Mouse (Mus musculus) limb, embryonic 11.5 days (tissue): ENCODE measurements around the gene Pde4d. TPM values are rescaled to one million over a fixed set of nuclear protein-coding genes. Genes with fewer than 3 reads are reported as not detected.

ENCODE experiments used
- ATAC-seq: fragments of 200-750 bp; cut with Nextera tagmentation; 2 replicates; pipeline ENCODE4 v1.8.0; 2017; ENCODE audit warnings: low read depth; ENCODE audit not compliant: insufficient number of reproducible peaks, low FRiP score, low TSS enrichment
- DNase-seq: peaks from one replicate; pipeline ENCODE4 v3.0.0-alpha.2; 2015; ENCODE audit warnings: low spot score
- H3K27ac ChIP-seq: fragments of 300-500 bp; sonication (generic); replicated peaks from 2 replicates; pipeline ENCODE4 v1.5.1; 2014; ENCODE audit warnings: low read depth, mild to moderate bottlenecking, low read length
- H3K27me3 ChIP-seq: fragments of 300-500 bp; sonication (generic); 2 replicates; pipeline ENCODE4 v1.6.1; 2014; ENCODE audit warnings: mild to moderate bottlenecking, low read length, mixed read lengths; ENCODE audit not compliant: control insufficient read depth, insufficient read depth
- H3K36me3 ChIP-seq: fragments of 300-500 bp; sonication (generic); 2 replicates; pipeline ENCODE4 v1.6.1; 2014; ENCODE audit warnings: mild to moderate bottlenecking, low read length, moderate library complexity, mixed read lengths; ENCODE audit not compliant: control insufficient read depth, insufficient read depth
- H3K4me1 ChIP-seq: fragments of 300-500 bp; sonication (generic); 2 replicates; pipeline ENCODE4 v1.6.1; 2014; ENCODE audit warnings: low read length, mixed read lengths; ENCODE audit not compliant: control insufficient read depth, insufficient read depth
- H3K4me2 ChIP-seq: fragments of 300-500 bp; sonication (generic); 2 replicates; pipeline ENCODE4 v1.6.1; 2014; ENCODE audit warnings: low read depth, mild to moderate bottlenecking, moderate library complexity; ENCODE audit not compliant: severe bottlenecking
- H3K4me3 ChIP-seq: fragments of 300-500 bp; sonication (generic); 2 replicates; pipeline ENCODE4 v1.5.1; 2014; ENCODE audit warnings: low read depth, low read length
- H3K9ac ChIP-seq: fragments of 300-500 bp; sonication (generic); 2 replicates; pipeline ENCODE4 v1.6.1; 2014; ENCODE audit warnings: mild to moderate bottlenecking, low read length
- H3K9me3 ChIP-seq: fragments of 300-500 bp; sonication (generic); 2 replicates; pipeline ENCODE4 v1.6.1; 2016; ENCODE audit warnings: low read length; ENCODE audit not compliant: control insufficient read depth
- WGBS: fragments of 180-500 bp; shearing (Covaris S2); extraction: QIAGEN DNeasy Blood & Tissue Kit; methylation state at CpG from one replicate; pipeline ENCODE4 v1.1.7; 2014; 5-methylcytosine and 5-hydroxymethylcytosine counted together
- polyA plus RNA-seq: library from polyadenylated mRNA; unstranded; fragments of >200 nt; fragmentation: Nextera tagmentation; extraction: Ambion mirVana; gene quantifications from 2 replicates; pipeline ENCODE4 v1.2.1, GENCODE M21; 2014

Gene Pde4d
- polyA plus RNA-seq, 1 experiment from 2014 or later: 13.3 TPM

DNA sequence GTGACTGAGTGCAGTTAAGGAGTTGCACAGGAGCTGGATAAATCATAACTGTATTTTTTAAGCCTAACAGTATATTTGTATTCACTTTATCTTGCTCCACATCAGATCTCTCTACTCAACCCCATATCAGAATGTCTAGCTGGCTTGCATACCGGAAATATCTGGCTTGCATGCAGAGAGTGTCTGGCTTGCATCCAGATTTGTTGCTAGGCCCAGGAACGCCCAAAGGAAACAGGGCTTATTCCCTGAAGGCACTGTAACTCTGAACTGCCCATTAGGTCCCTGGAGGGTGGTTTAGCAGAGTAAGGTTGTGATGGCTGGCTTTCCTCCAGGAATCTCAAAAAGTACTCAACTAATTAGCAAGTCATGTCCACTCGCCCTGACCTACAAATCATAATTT, 464.9 kb downstream of the Pde4d start:
- WGBS: 85% methylated on average over 3 of the region's 3 CpGs
- Histone ChIP-seq H3K36me3 (no peaks in the 10 kb centered on the region), H3K4me3 (no peak overlapping the region), H3K9me3 (no peaks in the 10 kb centered on the region), H3K27me3 (no peaks in the 10 kb centered on the region), H3K9ac (no peak overlapping the region), H3K27ac (no peak overlapping the region), H3K4me2 (no peak overlapping the region), H3K4me1 (no peaks in the 10 kb centered on the region)
- ATAC-seq (no peak), DNase-seq (no peak)

GRCm38 (mm10) chr13:108921146-108921545, 471.4 kb downstream of the Pde4d start:
- Histone ChIP-seq H3K9me3 (no peaks in the 10 kb centered on the region), H3K4me2 (no peak overlapping the region), H3K4me1 (no peaks in the 10 kb centered on the region), H3K27ac (no peak overlapping the region), H3K4me3 (no peak overlapping the region), H3K9ac (no peak overlapping the region), H3K36me3 (no peaks in the 10 kb centered on the region), H3K27me3 (no peaks in the 10 kb centered on the region)
- 75% methylated on average over 4 of the region's 4 CpGs for WGBS
- DNase-seq (no peak), ATAC-seq (no peak)

GRCm38 (mm10) chr13:108934854-108935253, 485.1 kb downstream of the Pde4d start:
- WGBS: 90% methylated on average over 3 of the region's 3 CpGs
- ATAC-seq (no peak), DNase-seq (no peak)

GRCm38 (mm10) chr13:108937272-108937671, 487.5 kb downstream of the Pde4d start:
- H3K36me3 ChIP-seq: no peaks in the 10 kb centered on the region
- no peaks in the 10 kb centered on the region for H3K27me3 ChIP-seq
- H3K27ac ChIP-seq: no peak overlapping the region
- DNase-seq (no peak), ATAC-seq (no peak)
- H3K9ac ChIP-seq: no peak overlapping the region
- no peaks in the 10 kb centered on the region for H3K4me1 ChIP-seq
- 74% methylated on average over 2 of the region's 2 CpGs for WGBS
- H3K4me3 ChIP-seq: no peak overlapping the region
- H3K4me2 ChIP-seq: no peak overlapping the region
- H3K9me3 ChIP-seq: peaks cover 3% of the 10 kb centered on the region; the same call in 1 of the 2 replicates

More at GRCm38 (mm10) chr13:108934854-108935253, 485.1 kb downstream of the Pde4d start:
- H3K36me3 ChIP-seq: no peaks in the 10 kb centered on the region
- H3K4me1 ChIP-seq: no peaks in the 10 kb centered on the region
- no peak overlapping the region for H3K4me3 ChIP-seq
- no peaks in the 10 kb centered on the region for H3K9me3 ChIP-seq
- H3K27me3 ChIP-seq: no peaks in the 10 kb centered on the region
- no peak overlapping the region for H3K4me2 ChIP-seq
- H3K9ac ChIP-seq: no peak overlapping the region
- no peak overlapping the region for H3K27ac ChIP-seq

DNA sequence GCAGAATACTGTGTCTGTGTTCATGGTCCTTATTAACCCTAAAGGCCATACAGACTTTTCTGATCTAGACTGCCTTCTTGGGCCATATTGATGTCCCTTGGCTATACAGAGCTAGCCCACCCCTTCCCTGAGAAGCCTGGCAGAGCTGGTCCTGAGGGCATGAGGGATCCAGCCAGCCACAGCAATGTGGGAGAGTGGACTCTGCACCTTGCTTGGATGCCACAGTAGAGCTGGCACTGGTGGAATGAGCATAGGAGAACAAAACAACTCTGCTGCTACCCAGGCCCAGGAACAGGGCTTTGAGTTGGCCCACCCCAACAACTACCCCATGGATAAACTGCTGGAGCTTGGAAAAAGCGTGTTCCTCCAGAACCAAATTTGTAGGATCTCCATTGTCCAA, 503.2 kb downstream of the Pde4d start:
- Histone ChIP-seq H3K4me1 (no peaks in the 10 kb centered on the region), H3K4me2 (no peak overlapping the region), H3K9me3 (no peaks in the 10 kb centered on the region), H3K9ac (no peak overlapping the region), H3K36me3 (no peaks in the 10 kb centered on the region), H3K27ac (no peak overlapping the region), H3K27me3 (no peaks in the 10 kb centered on the region), H3K4me3 (no peak overlapping the region)
- WGBS: 96% methylated on average over 1 of the region's 1 CpGs
- DNase-seq (no peak), ATAC-seq (no peak; the same call in 1 of the 2 replicates)

GRCm38 (mm10) chr13:108956059-108956458, 506.3 kb downstream of the Pde4d start:
- ATAC-seq: no peak
- Histone ChIP-seq H3K9me3 (no peaks in the 10 kb centered on the region), H3K4me3 (no peak overlapping the region), H3K4me2 (no peak overlapping the region), H3K27ac (no peak overlapping the region), H3K9ac (no peak overlapping the region), H3K36me3 (no peaks in the 10 kb centered on the region), H3K4me1 (no peaks in the 10 kb centered on the region), H3K27me3 (no peaks in the 10 kb centered on the region)
- 87% methylated on average over 4 of the region's 4 CpGs for WGBS
- DNase-seq: no peak

GRCm38 (mm10) chr13:108964056-108964455, 514.3 kb downstream of the Pde4d start:
- H3K36me3 ChIP-seq: no peaks in the 10 kb centered on the region
- DNase-seq (no peak), ATAC-seq (no peak)
- no peaks in the 10 kb centered on the region for H3K9me3 ChIP-seq
- no peak overlapping the region for H3K27ac ChIP-seq
- H3K4me2 ChIP-seq: no peak overlapping the region
- no peak overlapping the region for H3K9ac ChIP-seq
- 80% methylated on average over 2 of the region's 2 CpGs for WGBS
- no peaks in the 10 kb centered on the region for H3K4me1 ChIP-seq
- H3K4me3 ChIP-seq: no peak overlapping the region
- H3K27me3 ChIP-seq: no peaks in the 10 kb centered on the region

DNA sequence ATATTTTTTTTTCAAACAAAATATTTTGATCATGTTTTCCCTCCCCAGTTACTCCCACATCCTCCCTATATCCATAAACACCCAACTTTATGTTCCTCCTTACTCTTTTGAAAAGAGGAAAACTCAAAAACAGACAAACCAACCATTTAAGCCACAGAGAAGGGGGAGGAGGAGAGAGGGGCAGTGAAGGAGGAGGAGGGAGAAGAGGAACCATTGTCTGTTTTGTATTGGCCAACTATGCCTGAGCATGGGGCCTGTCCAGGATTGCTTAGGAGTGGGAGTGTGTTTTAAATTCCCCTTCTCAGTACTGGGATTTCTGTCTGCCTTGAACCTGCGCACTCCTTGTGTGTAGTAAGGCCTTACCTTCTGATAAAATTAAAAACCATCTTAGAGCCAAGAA, 531.4 kb downstream of the Pde4d start:
- 86% methylated on average over 1 of the region's 1 CpGs for WGBS
- no peaks in the 10 kb centered on the region for H3K4me1 ChIP-seq

DNA sequence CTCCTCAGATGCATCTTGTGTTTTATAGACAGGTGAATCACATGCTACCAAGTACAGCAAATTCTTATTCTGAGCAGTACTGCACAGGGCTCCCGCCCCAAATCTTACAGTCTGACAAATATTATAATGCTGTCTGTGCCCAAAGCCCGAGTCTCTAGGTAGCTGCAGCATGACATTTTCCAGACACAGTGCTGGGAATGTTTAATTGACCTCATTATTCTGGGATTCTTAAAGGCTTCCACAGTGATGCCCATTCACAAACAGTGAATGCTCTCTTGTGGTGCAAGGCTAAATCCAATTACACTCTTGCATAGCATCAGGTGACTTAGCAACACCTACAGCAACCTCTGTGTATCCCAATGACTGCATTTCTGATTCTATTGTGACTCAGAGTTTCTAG, 549.0 kb downstream of the Pde4d start:
- Histone ChIP-seq H3K27me3 (no peaks in the 10 kb centered on the region), H3K4me3 (no peak overlapping the region), H3K27ac (no peak overlapping the region), H3K4me2 (no peak overlapping the region), H3K9me3 (no peaks in the 10 kb centered on the region), H3K4me1 (no peaks in the 10 kb centered on the region), H3K36me3 (no peaks in the 10 kb centered on the region), H3K9ac (no peak overlapping the region)
- ATAC-seq (no peak; the same call in 1 of the 2 replicates), DNase-seq (no peak)
- WGBS: 68% methylated on average over 2 of the region's 2 CpGs

More for the DNA sequence above, 531.4 kb downstream of the Pde4d start:
- no peak overlapping the region for H3K4me3 ChIP-seq
- H3K27me3 ChIP-seq: no peaks in the 10 kb centered on the region
- H3K4me2 ChIP-seq: no peak overlapping the region
- H3K36me3 ChIP-seq: no peaks in the 10 kb centered on the region
- ATAC-seq (no peak), DNase-seq (no peak)
- no peak overlapping the region for H3K27ac ChIP-seq
- H3K9me3 ChIP-seq: no peaks in the 10 kb centered on the region
- H3K9ac ChIP-seq: no peak overlapping the region
